Mouse (Mus musculus) heart, adult 18-20 months (tissue): ENCODE data around the gene Plxnc1. TPM values are rescaled to one million over a fixed set of nuclear protein-coding genes. Genes with fewer than 3 reads are reported as not detected.

ENCODE experiments used
- DNase-seq, 2 experiments: peaks; one replicate each; pipeline ENCODE4 v3.0.0; 2021 to 2022; ENCODE audit warnings: mixed read lengths in 1 of 2
- long read RNA-seq, 2 experiments: library from polyadenylated mRNA; stranded (forward); transcript quantifications; one replicate each; pipeline ENCODE4 v2.0.0; 2021
- total RNA-seq, 2 experiments: library from RNA; stranded (reverse); gene quantifications; 2 replicates each; pipeline ENCODE4 v1.2.3; 2021

Gene Plxnc1
- 1 to 10 TPM; 1.8 to 3.4 TPM for total RNA-seq
- long read RNA-seq, experiment 1, partial matches to known transcripts, result 0 of 1 reads
- long read RNA-seq, experiment 1, other reads (novel, unspliced or antisense), result 1 of 1 reads
- long read RNA-seq, experiment 2, result 0 reads

- peak; percentile 61 to 68 for DNase-seq
These were observed at the start of gene Plxnc1 for GRCm38 (mm10) chr10:94944691-94945205. Plxnc1 (minus strand) TSS chr10:94944835.

DNA sequence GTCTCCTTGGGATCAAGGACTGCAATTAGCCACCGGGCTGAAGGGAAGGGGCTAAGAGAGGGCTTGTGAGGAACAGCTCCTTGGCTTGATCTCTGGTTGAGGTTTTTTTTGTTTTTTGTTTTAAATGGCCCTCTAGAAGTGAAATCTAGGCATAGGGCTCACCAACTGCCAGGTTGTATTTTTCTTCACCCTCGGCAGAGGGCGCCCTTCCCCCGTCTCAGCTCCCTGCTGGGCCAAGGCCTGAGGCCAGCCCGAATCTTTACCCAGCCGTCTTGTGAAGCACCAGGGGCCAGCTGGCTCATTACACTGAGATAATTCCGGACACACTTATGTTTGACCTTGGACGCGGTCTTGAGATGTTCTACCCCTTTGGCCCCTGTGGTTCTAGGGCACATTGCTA, 47.5 kb upstream of the Plxnc1 start:
- DNase-seq, result peak; percentile 90

- peak; percentile 77 to 88 for DNase-seq
These were observed 47.0 kb upstream of the Plxnc1 start for GRCm38 (mm10) chr10:94991564-94992097.

GRCm38 (mm10) chr10:94990768-94991563, 46.3 kb upstream of the Plxnc1 start:
- peak; percentile 92 to 95 for DNase-seq

DNA sequence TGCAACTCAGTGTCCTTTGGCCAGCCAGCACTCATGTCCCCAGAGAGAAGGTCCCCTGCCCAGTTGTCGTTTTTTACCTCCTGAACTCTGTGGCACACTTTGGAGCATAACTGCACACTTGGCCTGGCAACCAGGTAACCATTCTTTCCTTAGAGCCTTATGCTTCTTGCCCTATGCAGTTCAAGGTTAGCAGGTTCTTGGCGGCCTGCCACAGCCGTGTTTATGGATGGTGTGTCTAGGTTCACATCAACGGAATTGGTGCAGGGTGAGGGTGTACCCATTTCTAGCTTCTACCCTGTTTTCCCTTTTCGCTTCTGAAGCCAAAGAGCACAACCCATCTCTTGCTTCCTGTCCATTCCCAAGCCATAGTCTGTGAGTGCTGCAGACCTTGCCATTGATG, 44.7 kb upstream of the Plxnc1 start:
- DNase-seq, result no peak

GRCm38 (mm10) chr10:94985103-94985502, 40.5 kb upstream of the Plxnc1 start:
- DNase-seq, result no peak

GRCm38 (mm10) chr10:94982528-94982927, 37.9 kb upstream of the Plxnc1 start:
- no peak for DNase-seq

DNA sequence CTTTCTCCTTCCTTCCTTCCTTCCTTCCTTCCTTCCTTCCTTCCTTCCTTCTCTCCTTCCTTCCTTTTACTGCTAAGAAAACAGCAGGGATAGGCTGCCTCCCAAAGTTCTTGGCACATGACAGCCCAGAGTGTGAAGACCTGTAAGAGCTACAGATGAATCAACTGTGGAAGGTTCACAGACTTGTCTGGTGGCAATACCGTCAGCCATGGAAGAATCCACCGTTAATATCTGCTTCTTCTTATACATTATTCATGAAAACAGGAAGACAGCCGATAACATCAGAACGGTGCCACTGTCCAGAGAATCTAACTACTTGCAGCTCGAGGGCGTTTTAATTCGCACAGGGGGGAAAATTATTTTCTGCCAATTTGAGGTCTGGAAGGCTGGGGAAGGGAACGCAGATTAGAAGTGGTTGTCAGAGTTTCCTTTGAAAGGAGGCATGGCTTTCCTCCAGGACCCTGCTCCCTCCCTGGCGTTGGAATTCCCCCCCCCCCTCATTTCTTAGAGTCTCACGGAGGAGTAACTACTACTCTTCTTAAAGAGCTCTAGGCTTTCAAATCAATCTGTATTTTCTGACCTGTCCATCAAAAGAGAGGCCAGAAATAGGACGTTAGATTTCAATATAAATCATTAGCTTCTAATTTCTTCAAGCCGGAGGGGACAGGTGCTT, 37.0 kb upstream of the Plxnc1 start:
- DNase-seq, result no peak

DNA sequence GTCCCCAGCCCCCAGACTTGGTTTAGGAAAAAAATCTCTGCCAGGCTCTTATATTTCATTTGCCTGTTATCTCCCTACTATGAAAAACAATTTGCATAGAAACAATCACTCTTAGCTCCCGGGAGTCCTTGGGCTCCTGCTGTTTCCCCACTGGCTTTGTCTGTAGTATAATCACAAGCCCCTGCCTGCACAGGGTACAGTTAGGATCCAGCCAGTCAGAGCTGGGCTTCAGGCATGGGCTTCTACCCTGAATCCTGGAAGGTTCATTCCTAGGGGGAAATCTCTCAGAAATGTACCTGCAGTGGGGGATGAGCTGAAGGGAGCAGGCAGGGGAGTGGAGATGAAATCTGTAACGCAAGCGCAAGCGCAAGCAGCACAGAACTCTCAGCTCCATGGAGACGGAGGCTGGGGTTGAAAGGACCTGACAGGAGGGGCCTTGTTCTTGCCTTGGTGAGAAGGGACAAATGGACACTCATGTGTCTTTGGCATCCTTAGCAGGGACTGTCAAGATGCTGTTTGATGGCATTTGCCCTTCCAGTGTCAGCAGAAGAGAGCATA, 33.7 kb upstream of the Plxnc1 start:
- no peak for DNase-seq

DNA sequence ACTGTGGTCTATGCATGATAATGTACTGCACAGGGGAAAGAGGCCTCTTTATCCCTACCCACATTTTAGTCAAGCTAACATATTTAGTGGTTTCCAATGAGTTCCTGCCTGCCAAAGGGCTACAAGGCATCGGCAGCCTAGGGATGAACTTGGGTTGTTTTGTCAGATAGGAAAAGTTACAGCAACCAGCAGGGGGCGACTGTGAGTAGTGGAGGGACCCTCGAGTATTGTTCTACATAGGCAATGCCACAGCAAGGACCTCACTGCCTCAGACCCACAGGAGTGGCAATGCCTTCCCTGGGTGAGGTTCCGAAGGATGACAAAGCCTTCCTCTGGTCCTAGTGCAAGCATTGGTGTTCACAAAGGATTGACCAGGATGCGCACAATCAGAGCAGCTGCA, 31.7 kb upstream of the Plxnc1 start:
- peak in 1 of 2 experiments; percentile 32 for DNase-seq

- no peak for DNase-seq
These were observed 30.5 kb upstream of the Plxnc1 start for GRCm38 (mm10) chr10:94975099-94975496.

GRCm38 (mm10) chr10:94974345-94975098, 29.9 kb upstream of the Plxnc1 start:
- DNase-seq, result peak; percentile 30 to 36

DNA sequence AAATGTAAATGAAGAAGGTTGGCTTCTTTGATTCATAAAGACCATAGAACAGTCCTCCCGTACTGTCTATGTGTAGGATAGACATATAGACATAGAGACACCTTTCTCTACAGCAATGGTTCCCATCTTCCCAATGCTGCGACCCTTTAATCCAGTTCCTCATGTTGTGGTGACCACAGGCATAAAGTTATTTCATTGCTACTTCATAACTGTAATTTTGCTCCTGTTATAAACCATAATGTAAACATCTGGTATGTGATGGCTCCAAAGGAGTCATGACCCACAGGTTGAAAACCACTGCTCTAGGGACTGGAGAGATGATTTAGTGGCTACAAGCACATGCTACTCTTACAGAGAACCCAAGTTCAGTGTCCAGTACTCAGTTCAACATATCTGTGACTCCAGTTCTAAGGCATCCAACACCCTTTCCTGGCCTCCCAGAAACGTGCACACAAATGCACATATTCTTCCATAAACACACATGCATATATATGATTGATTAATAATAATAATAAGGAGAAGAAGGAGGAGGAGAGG, 27.1 kb upstream of the Plxnc1 start:
- no peak for DNase-seq

DNA sequence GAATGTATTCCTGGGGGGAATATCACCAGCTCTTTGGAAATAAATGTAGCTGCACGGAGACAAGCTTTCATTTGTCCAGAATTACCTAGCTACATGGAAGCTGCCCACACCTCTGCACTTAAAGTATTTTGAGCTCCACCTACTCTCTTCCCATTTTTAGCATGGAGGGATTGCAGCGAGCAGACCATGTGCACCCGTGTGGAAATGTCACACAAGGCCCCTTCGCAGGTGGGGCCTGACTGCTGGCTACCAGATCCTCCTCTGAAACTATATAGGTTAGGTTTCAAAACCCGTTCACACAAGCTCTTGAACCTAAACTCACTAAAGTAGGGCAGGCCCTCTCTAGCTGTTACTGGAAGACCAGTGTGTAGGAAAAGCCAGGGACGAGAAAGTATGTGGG, 25.6 kb upstream of the Plxnc1 start:
- no peak for DNase-seq

- DNase-seq, result no peak
These were observed 22.8 kb upstream of the Plxnc1 start for GRCm38 (mm10) chr10:94967468-94967867.

DNA sequence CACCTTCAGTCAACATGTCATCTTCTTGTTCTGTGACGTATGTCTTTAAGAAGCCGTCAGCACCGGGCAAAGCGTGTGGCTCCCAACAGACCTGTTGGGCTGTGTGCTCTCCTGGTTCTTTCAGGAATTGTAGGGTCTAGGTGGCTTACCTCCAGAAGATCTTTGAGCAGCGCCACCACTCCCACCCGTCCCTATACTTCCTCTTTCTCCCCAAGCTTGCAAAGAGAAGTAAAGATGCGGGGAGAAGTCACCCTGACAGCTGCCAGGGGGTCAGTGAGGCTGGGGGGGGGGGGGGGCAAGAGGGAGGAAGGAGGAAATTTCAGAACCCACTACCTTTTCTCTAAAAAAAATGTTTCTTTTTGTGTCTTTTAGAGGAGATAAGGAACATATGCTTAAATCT, 22.2 kb upstream of the Plxnc1 start:
- no peak for DNase-seq

DNA sequence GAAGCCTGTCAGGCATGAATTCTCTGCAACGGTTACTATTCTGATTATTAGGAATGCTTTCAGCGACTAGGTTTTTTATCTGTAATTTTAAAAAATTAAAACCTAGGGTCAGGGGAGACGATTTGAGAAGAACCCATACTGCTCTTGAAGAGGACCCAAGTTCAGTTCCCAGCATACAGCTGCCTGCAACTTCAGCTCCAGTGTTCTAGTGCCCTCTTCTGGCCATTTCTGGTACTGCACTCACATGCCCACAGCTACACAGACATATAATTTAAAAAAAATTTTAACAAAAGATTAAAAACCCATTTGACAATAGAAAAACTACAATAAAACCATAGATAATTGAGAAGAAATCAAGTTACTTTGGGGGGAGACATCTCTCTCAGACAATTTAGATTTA, 20.5 kb upstream of the Plxnc1 start:
- no peak for DNase-seq

- no peak for DNase-seq
These were observed 17.4 kb upstream of the Plxnc1 start for GRCm38 (mm10) chr10:94962005-94962404.

DNA sequence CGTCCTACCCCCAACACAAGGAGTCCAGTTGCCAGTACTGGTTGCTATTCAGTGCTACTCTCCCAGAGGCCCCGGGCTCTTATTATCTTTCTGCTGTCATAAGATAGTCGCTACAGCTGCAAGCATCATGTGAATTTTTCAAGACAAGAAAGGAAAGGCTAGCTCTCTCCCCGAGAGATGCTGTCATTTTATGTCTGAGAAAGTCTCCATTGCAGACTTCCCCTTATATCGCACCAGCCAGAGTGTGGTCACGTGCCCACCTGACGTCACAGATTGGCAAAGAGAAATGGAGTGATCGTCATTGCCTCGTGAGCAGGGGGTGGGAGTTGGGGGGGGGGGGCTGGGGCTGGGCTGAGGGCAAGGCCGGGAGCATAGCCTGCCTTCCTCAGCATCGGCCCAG, 16.6 kb upstream of the Plxnc1 start:
- DNase-seq, result peak; percentile 59 to 75

DNA sequence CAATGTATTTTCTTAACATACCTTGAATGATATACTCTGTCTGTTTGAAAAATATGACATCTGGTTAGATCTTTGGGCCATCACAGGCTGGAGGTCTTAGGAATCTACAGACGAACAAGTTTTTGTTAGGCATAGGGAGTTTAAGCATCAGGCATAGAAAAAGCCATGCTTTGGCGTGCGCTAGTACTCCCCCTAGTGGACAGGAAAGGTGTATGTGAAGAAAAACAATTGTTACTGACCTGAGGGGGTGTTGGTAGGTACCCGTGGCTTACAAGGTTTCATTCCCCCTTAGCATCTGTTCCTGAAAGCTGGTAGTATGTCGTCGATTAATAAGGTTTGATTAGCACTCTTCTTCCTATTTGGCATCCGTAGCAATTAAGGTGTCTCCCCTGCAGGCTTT, 13.7 kb upstream of the Plxnc1 start:
- peak; percentile 43 to 77 for DNase-seq

DNA sequence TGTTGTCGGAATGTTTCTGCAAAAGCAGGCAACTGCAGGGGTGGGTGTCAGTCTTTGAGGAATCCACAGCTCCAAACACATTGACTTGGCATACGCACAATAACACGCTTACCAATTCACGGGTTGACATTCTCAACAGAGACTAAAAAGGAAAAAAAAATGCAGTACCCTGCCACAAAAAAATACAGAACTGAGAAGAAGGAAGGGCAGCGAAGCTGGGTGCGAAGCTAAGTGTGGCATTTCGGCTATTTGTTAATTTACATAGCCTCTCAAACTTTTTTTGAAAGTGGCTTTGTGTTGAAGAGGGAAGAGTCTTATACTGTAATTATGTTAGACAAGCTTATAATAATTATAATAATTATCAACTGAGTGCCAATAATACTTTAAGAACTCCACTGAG, 13.1 kb upstream of the Plxnc1 start:
- no peak for DNase-seq
